In genomic region chr11:109391760-109392159, GRCm38 (mm10) we compare ENCODE assay signal across 26 mouse cellular contexts. TPM values are rescaled to one million over a fixed set of nuclear protein-coding genes. Genes with fewer than 3 reads are reported as not detected.
DNase-seq lines count a peak whose midpoint lies in the region; ATAC-seq and TF ChIP-seq lines count a peak whose summit lies in the region.
"Had no signal": no experiment of that assay in that cellular context is flagged by ENCODE, and none has a peak within 500 bp of the region (broad histone marks: within the 10 kb centered on the region; RNA-seq: fewer than 3 reads in every experiment).

No protein-coding gene starts in this region.

- no peaks in the 10 kb centered on the region for H3K9me3 ChIP-seq in liver, embryonic 13.5 days (replicated peaks)
- H3K9me3 ChIP-seq: hindbrain, embryonic 13.5 days; liver, embryonic 15.5 days; midbrain, embryonic 15.5 days; neural tube, embryonic 15.5 days had no signal

- no peaks in the 10 kb centered on the region for H3K27me3 ChIP-seq in liver, embryonic 13.5 days
- H3K27me3 ChIP-seq: hindbrain, embryonic 13.5 days; liver, embryonic 15.5 days; midbrain, embryonic 15.5 days; neural tube, embryonic 15.5 days had no signal

- H3K36me3 ChIP-seq in liver, embryonic 13.5 days = peaks cover 31% of the 10 kb centered on the region

- H3K9ac ChIP-seq in liver, embryonic 13.5 days = no peak overlapping the region
- H3K9ac ChIP-seq: forebrain, postnatal 0 days; hindbrain, embryonic 13.5 days; liver, embryonic 15.5 days; midbrain, embryonic 15.5 days; neural tube, embryonic 15.5 days had no signal

- no peak for ATAC-seq in liver, embryonic 13.5 days (ENCODE audit: low read depth)
- no peak for ATAC-seq in monocyte, adult 5-6 weeks (replicated peaks; ENCODE audit: insufficient number of reproducible peaks, low FRiP score, low TSS enrichment, poor library complexity, severe bottlenecking)
- ATAC-seq: forebrain, postnatal 0 days; inflammation-experienced regulatory T-cells, adult 6 months; midbrain, embryonic 15.5 days had no signal

- H3K4me3 ChIP-seq in layer of hippocampus, adult 2 months = no peak overlapping the region
- no peak overlapping the region for H3K4me3 ChIP-seq in liver, embryonic 13.5 days (replicated peaks)
- H3K4me3 ChIP-seq: hindbrain, embryonic 13.5 days; liver, embryonic 15.5 days; midbrain, embryonic 15.5 days; neural tube, embryonic 15.5 days had no signal

- DNase-seq in embryo, embryonic 10 days (ENCODE audit: low spot score) = peak; percentile 39
- no peak for DNase-seq in embryo, embryonic 11 days
- DNase-seq in layer of hippocampus, adult 2 months (ENCODE audit: low spot score in 2 of 2) = no peak
- DNase-seq in layer of hippocampus, postnatal 25 days (ENCODE audit: extremely low spot score in 1 of 2, low spot score in 1 of 2) = no peak
- DNase-seq in adipocyte (ENCODE audit: low spot score) = peak; percentile 39
- DNase-seq in liver, embryonic 13.5 days = no peak
- no peak for DNase-seq in cerebellum, postnatal 36 days
- DNase-seq: B cell, adult 2 months; cerebellum, adult 8-10 months; forebrain, postnatal 0 days; heart, postnatal 10 days; left cerebral cortex, postnatal 4 days had no signal

- 65% methylated on average over 7 of the region's 7 CpGs for WGBS in liver, embryonic 13.5 days (ENCODE audit: insufficient replicate concordance)

- TF ChIP-seq CTCF in layer of hippocampus, adult 2 months (conservative IDR thresholded peaks at IDR 0.05) = no peak

- peak overlapping the region; percentile 78; the same call in 1 of the 2 replicates for H3K27ac ChIP-seq in layer of hippocampus, adult 2 months
- H3K27ac ChIP-seq in liver, embryonic 13.5 days = 0 out of 2 replicates have a peak overlapping the region, but pooled peaks have one; percentile 8
- H3K27ac ChIP-seq: hindbrain, embryonic 13.5 days; liver, embryonic 15.5 days; midbrain, embryonic 15.5 days; neural tube, embryonic 15.5 days; stomach, postnatal 0 days had no signal

- H3K4me1 ChIP-seq in liver, embryonic 13.5 days (replicated peaks) = peaks cover 35% of the 10 kb centered on the region
- H3K4me1 ChIP-seq: midbrain, embryonic 15.5 days had no signal

- no peak overlapping the region for H3K4me2 ChIP-seq in liver, embryonic 13.5 days
- H3K4me2 ChIP-seq: heart, embryonic 11.5 days; hindbrain, embryonic 13.5 days; liver, embryonic 15.5 days; midbrain, embryonic 15.5 days; neural tube, embryonic 15.5 days had no signal

RNA-seq across cellular contexts. Expression of gene 9930022D16Rik, which starts 22.0 kb away (rescaled TPM):
- total RNA-seq in layer of hippocampus, adult 2 months (2021) = not detected
- total RNA-seq in layer of hippocampus, postnatal 25 days (2021) = not detected
- not detected in 2 replicates for polyA plus RNA-seq in liver, embryonic 13.5 days (2015; fragmentation: Nextera tagmentation; extraction: Ambion mirVana)
- 0.85 to 6.5 TPM (median 1.6 TPM) in 3 replicates for total RNA-seq in monocyte, adult 5-6 weeks (2017)
- total RNA-seq: common myeloid progenitor, adult 5-6 weeks; forebrain, postnatal 0 days; gastrocnemius, adult 18-20 months; granulocyte monocyte progenitor cell, adult 5-6 weeks; heart, postnatal 10 days; layer of hippocampus, adult 8-10 months; left cerebral cortex, adult 18-20 months; left cerebral cortex, postnatal 4 days had no signal
- polyA plus RNA-seq: forebrain, postnatal 0 days; hindbrain, embryonic 13.5 days; kidney, embryonic 14.5 days; liver, embryonic 15.5 days; midbrain, embryonic 15.5 days; stomach, postnatal 0 days had no signal

RNA-seq across cellular contexts. Expression of gene Gna13, which starts 29.1 kb away (rescaled TPM):
- total RNA-seq in layer of hippocampus, adult 2 months (2021) = 10 to 100 TPM; 55.5 to 60.9 TPM
- 10 to 100 TPM; 50.7 to 52.8 TPM for total RNA-seq in layer of hippocampus, postnatal 25 days (2021)
- polyA plus RNA-seq in liver, embryonic 13.5 days (2015; fragmentation: Nextera tagmentation; extraction: Ambion mirVana) = 14.3 and 15.9 TPM in 2 replicates
- total RNA-seq in monocyte, adult 5-6 weeks (2017) = 71.1 to 88.8 TPM (median 81.3 TPM) in 3 replicates

RNA-seq across cellular contexts. Expression of gene Amz2, which starts 34.0 kb away (rescaled TPM):
- 10 to 100 TPM; 54.7 to 64.7 TPM for total RNA-seq in layer of hippocampus, adult 2 months (2021)
- 10 to 100 TPM; 57.3 to 63.2 TPM for total RNA-seq in layer of hippocampus, postnatal 25 days (2021)
- polyA plus RNA-seq in liver, embryonic 13.5 days (2015; fragmentation: Nextera tagmentation; extraction: Ambion mirVana) = 14.6 and 18.4 TPM in 2 replicates
- 32.6 to 34.9 TPM (median 33.6 TPM) in 3 replicates for total RNA-seq in monocyte, adult 5-6 weeks (2017)

Comparison
In these comparisons a context has a peak if more than half of its experiments do, and no peak if none do; other contexts are left out.
1. DNase-seq: peak in embryo, embryonic 10 days (single experiment) and adipocyte (single experiment); none in embryo, embryonic 11 days (single experiment), layer of hippocampus, adult 2 months (0 of 2), layer of hippocampus, postnatal 25 days (0 of 2), liver, embryonic 13.5 days (single experiment) and cerebellum, postnatal 36 days (0 of 2).